Mouse (Mus musculus) hindbrain, embryonic 10.5 days (tissue): ENCODE data around the gene Pola1. TPM values are rescaled to one million over a fixed set of nuclear protein-coding genes. Genes with fewer than 3 reads are reported as not detected.
"Not testable (repeated sequence)": the region's sequence is repeated elsewhere in the genome, so short reads cannot be mapped to it uniquely, and the experiment has no call there.

ENCODE experiments used
- DNase-seq: peaks from one replicate; pipeline ENCODE4 v3.0.0-alpha.2; 2017; ENCODE audit warnings: low spot score
- H3K27ac ChIP-seq: fragments of 300-500 bp; sonication (generic); 2 replicates; pipeline ENCODE4 v1.5.1; 2016; ENCODE audit warnings: mild to moderate bottlenecking, moderate library complexity
- H3K27me3 ChIP-seq: fragments of 300-500 bp; sonication (generic); 2 replicates; pipeline ENCODE4 v1.6.1; 2016; ENCODE audit warnings: mild to moderate bottlenecking; ENCODE audit not compliant: poor library complexity, insufficient read depth, severe bottlenecking
- H3K36me3 ChIP-seq: fragments of 300-500 bp; sonication (generic); 2 replicates; pipeline ENCODE4 v1.6.1; 2016; ENCODE audit warnings: mild to moderate bottlenecking, moderate library complexity
- H3K4me1 ChIP-seq: fragments of 300-500 bp; sonication (generic); replicated peaks from 2 replicates; pipeline ENCODE4 v1.6.1; 2016; ENCODE audit warnings: mild to moderate bottlenecking
- H3K4me3 ChIP-seq: fragments of 300-500 bp; sonication (generic); 2 replicates; pipeline ENCODE4 v1.5.1; 2016; ENCODE audit warnings: mild to moderate bottlenecking, moderate library complexity
- H3K9me3 ChIP-seq: fragments of 300-500 bp; sonication (generic); 2 replicates; pipeline ENCODE4 v1.6.1; 2016; ENCODE audit warnings: mild to moderate bottlenecking, moderate library complexity
- WGBS: fragments of 180-500 bp; shearing (Covaris S2); methylation state at CpG from one replicate; pipeline ENCODE4 v1.1.7; 2016; 5-methylcytosine and 5-hydroxymethylcytosine counted together
- polyA plus RNA-seq: library from polyadenylated mRNA; unstranded; fragments of >200 nt; fragmentation: Nextera tagmentation; extraction: Ambion mirVana; gene quantifications from 2 replicates; pipeline ENCODE4 v1.2.1, GENCODE M21; 2016

Pola1 gene
- polyA plus RNA-seq, 1 experiment from 2014 or later: 14.7 TPM

GRCm38 (mm10) chrX:93634861-93635375, 3.0 kb upstream of the Pola1 start:
- H3K27me3 ChIP-seq: no peaks in the 10 kb centered on the region; the same call in 1 of the 2 replicates

GRCm38 (mm10) chrX:93630256-93630655, 1.7 kb downstream of the Pola1 start:
- Histone ChIP-seq H3K27me3 (no peaks in the 10 kb centered on the region), H3K4me3 (no peak overlapping the region), H3K9me3 (no peaks in the 10 kb centered on the region), H3K4me1 (no peaks in the 10 kb centered on the region), H3K36me3 (peaks cover 10% of the 10 kb centered on the region), H3K27ac (no peak overlapping the region)
- WGBS: 83% methylated on average over 1 of the region's 1 CpGs
- no peak for DNase-seq

More at GRCm38 (mm10) chrX:93634861-93635375, 3.0 kb upstream of the Pola1 start:
- Histone ChIP-seq H3K9me3 (no peaks in the 10 kb centered on the region), H3K27ac (no peak overlapping the region), H3K4me3 (no peak overlapping the region), H3K4me1 (no peaks in the 10 kb centered on the region), H3K36me3 (no peaks in the 10 kb centered on the region)
- 83% methylated on average over 2 of the region's 2 CpGs for WGBS
- no peak for DNase-seq

- no peak overlapping the region for H3K4me3 ChIP-seq
- DNase-seq: no peak
- no peaks in the 10 kb centered on the region for H3K9me3 ChIP-seq
- H3K36me3 ChIP-seq: peaks cover 33% of the 10 kb centered on the region
- no peaks in the 10 kb centered on the region for H3K27me3 ChIP-seq
- 76% methylated on average over 1 of the region's 1 CpGs for WGBS
- no peak overlapping the region for H3K27ac ChIP-seq
- H3K4me1 ChIP-seq: no peaks in the 10 kb centered on the region
Measured at GRCm38 (mm10) chrX:93602214-93602613, 29.7 kb downstream of the Pola1 start.

DNA sequence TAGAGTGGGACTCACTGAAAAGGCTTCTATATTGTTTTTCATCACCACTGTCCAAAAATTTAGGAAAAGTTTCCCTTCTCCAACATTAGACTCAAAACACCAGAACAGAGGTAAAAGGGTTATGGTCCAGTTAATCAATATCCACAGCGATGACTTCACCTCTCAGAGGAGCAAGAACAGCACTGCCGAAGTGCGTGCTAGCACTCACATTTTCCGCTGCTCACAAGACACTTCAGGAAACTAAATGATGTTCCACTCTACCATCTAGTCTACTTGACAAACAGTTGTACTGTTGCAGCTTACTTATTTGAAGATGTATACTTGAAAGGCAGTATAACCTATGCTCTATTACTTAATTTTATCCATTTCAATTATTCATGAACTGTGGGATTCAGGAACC, 37.7 kb downstream of the Pola1 start:
- Histone ChIP-seq H3K4me1 (no peaks in the 10 kb centered on the region), H3K27ac (no peak overlapping the region), H3K36me3 (peaks cover 32% of the 10 kb centered on the region), H3K9me3 (no peaks in the 10 kb centered on the region), H3K27me3 (no peaks in the 10 kb centered on the region), H3K4me3 (no peak overlapping the region)
- WGBS: 97% methylated on average over 4 of the region's 4 CpGs
- no peak for DNase-seq

DNA sequence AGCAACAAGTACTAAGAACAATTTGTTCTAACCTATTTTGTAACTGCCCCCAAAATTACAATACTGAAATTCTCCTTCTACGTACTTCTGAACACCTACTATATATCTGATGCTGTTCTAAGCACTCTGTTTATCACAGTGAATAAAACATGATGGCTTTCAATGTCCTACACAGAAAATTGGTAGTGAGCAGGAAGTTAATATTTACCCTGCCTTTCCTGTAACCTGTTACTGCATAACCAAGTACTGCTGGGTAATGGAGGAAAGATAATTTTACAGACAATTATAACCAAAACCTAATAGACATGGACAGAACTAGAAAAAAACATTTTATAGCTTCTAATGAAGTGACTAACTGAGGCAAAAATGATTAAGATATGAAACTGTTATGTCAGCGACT, 51.0 kb downstream of the Pola1 start:
- no peak for DNase-seq
- 89% methylated on average over 2 of the region's 2 CpGs for WGBS
- Histone ChIP-seq H3K27me3 (no peaks in the 10 kb centered on the region), H3K4me3 (no peak overlapping the region), H3K9me3 (no peaks in the 10 kb centered on the region), H3K4me1 (no peaks in the 10 kb centered on the region), H3K36me3 (0 out of 2 replicates have a peak, but pooled peaks cover 2% of the 10 kb centered on the region), H3K27ac (no peak overlapping the region)

DNA sequence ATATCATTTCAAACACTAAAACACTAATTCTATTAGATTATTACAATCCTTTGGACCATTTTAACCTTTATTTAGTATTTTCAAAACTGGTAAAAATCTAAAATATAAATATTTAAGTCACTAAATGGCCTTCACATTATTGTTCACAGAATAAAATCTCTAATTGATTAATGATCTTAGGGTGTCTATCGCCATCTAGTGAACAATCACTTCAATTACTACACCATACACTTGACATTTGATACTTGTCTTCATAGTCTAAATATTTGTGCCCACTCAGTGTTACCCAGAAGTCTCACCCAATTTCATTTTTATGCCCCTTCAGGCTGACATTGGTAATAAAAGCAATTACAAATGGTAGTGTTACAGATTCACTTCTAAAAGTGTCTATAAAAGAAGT, 74.8 kb downstream of the Pola1 start:
- no peaks in the 10 kb centered on the region for H3K9me3 ChIP-seq
- peaks cover 10% of the 10 kb centered on the region for H3K36me3 ChIP-seq
- no peak overlapping the region for H3K27ac ChIP-seq
- no peaks in the 10 kb centered on the region for H3K27me3 ChIP-seq
- no peak for DNase-seq
- 58% methylated on average over 1 of the region's 1 CpGs for WGBS
- H3K4me3 ChIP-seq: no peak overlapping the region
- H3K4me1 ChIP-seq: no peaks in the 10 kb centered on the region

DNA sequence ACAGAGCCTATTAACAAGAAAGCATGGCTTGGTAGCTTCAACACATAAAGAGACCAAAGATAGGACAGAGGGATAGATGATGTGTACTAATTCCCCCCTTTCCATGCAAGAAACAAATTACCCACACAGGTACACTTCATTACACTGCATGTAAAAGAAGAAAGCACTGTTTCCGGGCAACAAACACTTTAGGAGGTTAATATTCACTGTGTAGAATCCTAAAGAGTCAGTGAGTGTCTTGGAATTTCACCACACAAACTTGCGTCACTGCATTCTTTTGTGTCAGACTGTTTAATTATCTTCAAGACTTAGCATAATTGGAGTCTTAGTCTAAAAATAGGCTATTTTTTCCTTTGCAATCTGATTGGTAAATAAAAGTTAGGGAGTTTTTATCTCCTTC, 92.2 kb downstream of the Pola1 start:
- 92% methylated on average over 2 of the region's 2 CpGs for WGBS
- DNase-seq: no peak
- Histone ChIP-seq H3K27me3 (no peaks in the 10 kb centered on the region), H3K27ac (no peak overlapping the region), H3K36me3 (no peaks in the 10 kb centered on the region), H3K9me3 (no peaks in the 10 kb centered on the region), H3K4me3 (no peak overlapping the region), H3K4me1 (no peaks in the 10 kb centered on the region)

GRCm38 (mm10) chrX:93502865-93503353, 129.0 kb downstream of the Pola1 start:
- H3K36me3 ChIP-seq: no peaks in the 10 kb centered on the region
- H3K27me3 ChIP-seq: no peaks in the 10 kb centered on the region
- no peak overlapping the region for H3K4me3 ChIP-seq
- 93% methylated on average over 2 of the region's 2 CpGs for WGBS
- H3K4me1 ChIP-seq: no peaks in the 10 kb centered on the region
- no peak for DNase-seq
- H3K27ac ChIP-seq: no peak overlapping the region
- H3K9me3 ChIP-seq: no peaks in the 10 kb centered on the region

GRCm38 (mm10) chrX:93497597-93497996, 134.4 kb downstream of the Pola1 start:
- no peaks in the 10 kb centered on the region for H3K36me3 ChIP-seq
- no peaks in the 10 kb centered on the region for H3K27me3 ChIP-seq
- H3K9me3 ChIP-seq: no peaks in the 10 kb centered on the region
- H3K4me3 ChIP-seq: no peak overlapping the region
- no peak overlapping the region for H3K27ac ChIP-seq
- DNase-seq: no peak
- H3K4me1 ChIP-seq: no peaks in the 10 kb centered on the region
- 93% methylated on average over 6 of the region's 6 CpGs for WGBS

DNA sequence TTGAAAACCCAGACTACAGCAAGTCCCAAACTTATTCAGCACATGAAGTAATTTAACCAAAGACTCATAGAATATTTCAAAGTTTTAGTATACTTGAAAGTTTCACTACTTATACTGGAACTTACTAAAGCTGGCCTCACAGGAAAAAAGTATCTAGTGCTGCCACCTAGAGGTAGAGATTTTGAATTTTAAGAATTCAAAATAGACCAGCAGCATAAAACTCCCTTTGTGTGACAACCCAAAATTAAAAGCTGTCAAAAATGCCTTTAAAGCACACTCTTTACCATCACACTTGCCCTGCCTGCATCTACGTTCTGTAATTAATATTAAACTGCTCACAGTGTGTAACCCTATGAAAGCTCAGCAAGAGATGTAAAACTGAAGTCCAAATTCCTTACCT, 166.2 kb downstream of the Pola1 start:
- Histone ChIP-seq H3K27me3 (no peaks in the 10 kb centered on the region), H3K36me3 (no peaks in the 10 kb centered on the region), H3K27ac (no peak overlapping the region), H3K4me3 (no peak overlapping the region), H3K4me1 (no peaks in the 10 kb centered on the region), H3K9me3 (no peaks in the 10 kb centered on the region)
- no peak for DNase-seq
- WGBS: 47% methylated on average over 1 of the region's 1 CpGs

DNA sequence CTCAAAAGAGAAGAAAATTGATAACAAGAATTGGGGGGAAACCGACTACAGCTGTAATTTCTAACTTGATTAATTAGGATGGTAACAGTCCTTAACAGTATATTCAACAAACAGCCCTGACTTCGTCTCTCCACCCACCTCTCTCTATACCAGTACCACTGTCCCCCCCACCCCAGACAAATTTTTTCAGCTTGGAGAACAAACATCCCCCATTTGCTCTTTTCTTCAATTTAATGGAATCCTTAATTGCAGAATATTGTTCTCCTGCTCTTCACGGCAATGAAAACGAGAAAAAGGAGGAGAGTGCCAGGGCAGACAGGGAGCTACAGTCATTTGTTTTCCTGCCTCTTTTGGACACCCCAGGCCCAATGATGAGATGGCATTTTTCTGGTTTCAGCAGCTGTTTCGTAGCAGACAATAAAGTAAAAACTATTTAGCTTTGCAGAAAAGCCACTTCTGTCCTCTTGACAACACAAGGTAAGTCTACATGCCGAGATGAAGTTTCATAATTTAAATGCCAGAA, 202.2 kb downstream of the Pola1 start:
- no peaks in the 10 kb centered on the region for H3K27me3 ChIP-seq
- DNase-seq: no peak
- no peak overlapping the region for H3K27ac ChIP-seq
- H3K36me3 ChIP-seq: no peaks in the 10 kb centered on the region
- peaks cover 6% of the 10 kb centered on the region; the same call in 1 of the 2 replicates for H3K4me1 ChIP-seq
- WGBS: 61% methylated on average over 6 of the region's 6 CpGs
- H3K9me3 ChIP-seq: no peaks in the 10 kb centered on the region
- H3K4me3 ChIP-seq: no peak overlapping the region

- no peak for DNase-seq
- H3K4me3 ChIP-seq: no peak overlapping the region
- no peaks in the 10 kb centered on the region for H3K27me3 ChIP-seq
- no peak overlapping the region for H3K27ac ChIP-seq
- no peaks in the 10 kb centered on the region for H3K36me3 ChIP-seq
- H3K4me1 ChIP-seq: peaks cover 6% of the 10 kb centered on the region; the same call in 1 of the 2 replicates
- no peaks in the 10 kb centered on the region for H3K9me3 ChIP-seq
- 58% methylated on average over 9 of the region's 9 CpGs for WGBS
Measured at GRCm38 (mm10) chrX:93428956-93429737, 202.8 kb downstream of the Pola1 start.

GRCm38 (mm10) chrX:93400871-93401270, 231.1 kb downstream of the Pola1 start:
- not testable (repeated sequence) for H3K4me3 ChIP-seq, H3K27me3 ChIP-seq, DNase-seq, H3K9me3 ChIP-seq, H3K36me3 ChIP-seq, H3K27ac ChIP-seq, H3K4me1 ChIP-seq
